Mouse (Mus musculus) liver, embryonic 14.5 days (tissue): ENCODE measurements around the gene Sorcs3.

Source experiments
- CTCF ChIP-seq: IDR thresholded peaks from 2 replicates; pipeline ENCODE4 v1.5.1; 2016; ENCODE audit warnings: antibody characterized with exemption, low read depth, control low read depth
- EP300 ChIP-seq: IDR thresholded peaks from 2 replicates; pipeline ENCODE4 v1.6.1; 2016; ENCODE audit warnings: antibody characterized with exemption, low read depth

DNA sequence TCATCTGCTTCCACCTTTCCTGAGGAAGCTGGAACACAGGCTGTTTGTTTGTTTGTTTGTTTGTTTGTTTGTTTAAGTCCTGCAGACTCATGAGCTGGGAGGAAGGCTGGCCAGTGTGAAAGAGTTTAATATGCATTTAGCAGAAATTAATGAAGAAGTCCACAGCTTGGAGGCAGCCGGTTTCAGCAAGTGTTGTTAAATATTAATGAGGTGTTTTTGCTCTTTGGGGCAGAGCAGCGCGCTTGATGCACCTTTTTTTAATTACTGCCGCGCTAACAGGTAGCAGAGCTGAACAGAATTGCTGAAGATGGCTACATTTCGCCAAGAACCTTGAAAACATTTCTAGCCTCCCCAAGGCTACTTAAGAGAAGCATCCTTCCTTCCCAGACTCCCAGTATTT lies 551.0 kb downstream of the Sorcs3 start:
- TF ChIP-seq CTCF (no peak), EP300 (no peak)
